Mouse (Mus musculus) intestine, embryonic 16.5 days (tissue): ENCODE results near the gene Sbf1. TPM values are rescaled to one million over a fixed set of nuclear protein-coding genes. Genes with fewer than 3 reads are reported as not detected.

Source experiments
- ATAC-seq: fragments of 200-750 bp; cut with Nextera tagmentation; 2 replicates; pipeline ENCODE4 v1.8.0; 2017; ENCODE audit warnings: moderate TSS enrichment, moderate library complexity
- H3K27ac ChIP-seq: fragments of 300-500 bp; sonication (generic); 2 replicates; pipeline ENCODE4 v1.5.1; 2014; ENCODE audit warnings: mild to moderate bottlenecking, low read length
- H3K27me3 ChIP-seq: fragments of 300-500 bp; sonication (generic); replicated peaks from 2 replicates; pipeline ENCODE4 v1.6.1; 2014; ENCODE audit warnings: low read length, control low read depth, mixed read lengths; ENCODE audit not compliant: control insufficient read depth, insufficient read depth
- H3K36me3 ChIP-seq: fragments of 300-500 bp; sonication (generic); 2 replicates; pipeline ENCODE4 v1.6.1; 2014; ENCODE audit warnings: low read length, control low read depth; ENCODE audit not compliant: control insufficient read depth, insufficient read depth
- H3K4me1 ChIP-seq: fragments of 300-500 bp; sonication (generic); 2 replicates; pipeline ENCODE4 v1.6.1; 2014; ENCODE audit warnings: low read length, control low read depth, mixed read lengths; ENCODE audit not compliant: control insufficient read depth, insufficient read depth
- H3K4me2 ChIP-seq: fragments of 300-500 bp; sonication (generic); 2 replicates; pipeline ENCODE4 v1.6.1; 2014; ENCODE audit warnings: low read depth, low read length, control low read depth
- H3K4me3 ChIP-seq: fragments of 300-500 bp; sonication (generic); 2 replicates; pipeline ENCODE4 v1.5.1; 2014; ENCODE audit warnings: mild to moderate bottlenecking, low read length
- H3K9ac ChIP-seq: fragments of 300-500 bp; sonication (generic); 2 replicates; pipeline ENCODE4 v1.6.1; 2014; ENCODE audit warnings: low read depth, low read length
- H3K9me3 ChIP-seq: fragments of 300-500 bp; sonication (generic); 2 replicates; pipeline ENCODE4 v1.6.1; 2016; ENCODE audit warnings: low read length, control low read depth; ENCODE audit not compliant: control insufficient read depth
- WGBS: fragments of 180-500 bp; shearing (Covaris S2); extraction: QIAGEN DNeasy Blood & Tissue Kit; methylation state at CpG from one replicate; pipeline ENCODE4 v1.1.7; 2014; 5-methylcytosine and 5-hydroxymethylcytosine counted together
- polyA plus RNA-seq: library from polyadenylated mRNA; unstranded; fragments of >200 nt; fragmentation: Nextera tagmentation; extraction: Ambion mirVana; gene quantifications from 2 replicates; pipeline ENCODE4 v1.2.1, GENCODE M21; 2015

The Sbf1 gene
- polyA plus RNA-seq: 32.0 and 33.4 TPM in 2 replicates

GRCm38 (mm10) chr15:89315190-89315731 lies at the start of gene Sbf1:
Sbf1 (minus strand) TSS chr15:89315311.
- Histone ChIP-seq H3K9ac (peak within 1 kb of the TSS; percentile 88), H3K4me1 (peaks cover 11% of the 10 kb centered on the region), H3K4me2 (peak within 1 kb of the TSS; percentile 90), H3K27ac (peak within 1 kb of the TSS; percentile 54; the same call in 1 of the 2 replicates), H3K27me3 (no peaks in the 10 kb centered on the region), H3K36me3 (no peaks in the 10 kb centered on the region), H3K9me3 (no peaks in the 10 kb centered on the region), H3K4me3 (peak within 1 kb of the TSS; percentile 89)
- peak; percentile 100 for ATAC-seq
- WGBS: under 1% methylated on average over 37 of the region's 37 CpGs

GRCm38 (mm10) chr15:89363051-89363450 lies 47.9 kb upstream of the Sbf1 start:
- no peak overlapping the region for H3K4me2 ChIP-seq
- no peaks in the 10 kb centered on the region for H3K27me3 ChIP-seq
- no peak for ATAC-seq
- H3K9ac ChIP-seq: no peak overlapping the region
- H3K27ac ChIP-seq: no peak overlapping the region
- peaks cover 3% of the 10 kb centered on the region; the same call in 1 of the 2 replicates for H3K4me1 ChIP-seq
- no peaks in the 10 kb centered on the region for H3K9me3 ChIP-seq
- H3K4me3 ChIP-seq: no peak overlapping the region
- 89% methylated on average over 7 of the region's 7 CpGs for WGBS
- peaks cover 11% of the 10 kb centered on the region; the same call in 1 of the 2 replicates for H3K36me3 ChIP-seq

- Histone ChIP-seq H3K9me3 (no peaks in the 10 kb centered on the region), H3K27me3 (no peaks in the 10 kb centered on the region), H3K4me3 (no peak overlapping the region), H3K36me3 (0 out of 2 replicates have a peak, but pooled peaks cover 2% of the 10 kb centered on the region), H3K4me1 (peaks cover 18% of the 10 kb centered on the region), H3K4me2 (no peak overlapping the region), H3K27ac (no peak overlapping the region), H3K9ac (no peak overlapping the region)
- 79% methylated on average over 3 of the region's 3 CpGs for WGBS
- ATAC-seq: no peak
These were observed 43.7 kb upstream of the Sbf1 start for GRCm38 (mm10) chr15:89358784-89359183.

- peak overlapping the region; percentile 93 for H3K9ac ChIP-seq
- H3K36me3 ChIP-seq: peaks cover 17% of the 10 kb centered on the region
- H3K4me3 ChIP-seq: peak overlapping the region; percentile 67
- H3K4me2 ChIP-seq: peak overlapping the region; percentile 70
- H3K27me3 ChIP-seq: no peaks in the 10 kb centered on the region
- H3K4me1 ChIP-seq: peaks cover 18% of the 10 kb centered on the region
- no peaks in the 10 kb centered on the region for H3K9me3 ChIP-seq
- WGBS: under 1% methylated on average over 15 of the region's 15 CpGs
- ATAC-seq: peak; percentile 50
- H3K27ac ChIP-seq: peak overlapping the region; percentile 75
These were observed 41.3 kb upstream of the Sbf1 start for GRCm38 (mm10) chr15:89356372-89356771.

- H3K4me2 ChIP-seq: peak within 1 kb of the TSS; percentile 70
- H3K9ac ChIP-seq: peak within 1 kb of the TSS; percentile 93
- peaks cover 19% of the 10 kb centered on the region for H3K36me3 ChIP-seq
- no peaks in the 10 kb centered on the region for H3K9me3 ChIP-seq
- H3K4me1 ChIP-seq: peaks cover 18% of the 10 kb centered on the region
- H3K4me3 ChIP-seq: peak within 1 kb of the TSS; percentile 67
- peak; percentile 93 for ATAC-seq
- H3K27me3 ChIP-seq: no peaks in the 10 kb centered on the region
- under 1% methylated on average over 64 of the region's 64 CpGs for WGBS
- H3K27ac ChIP-seq: peak within 1 kb of the TSS; percentile 75
These were observed 40.4 kb upstream of the Sbf1 start, which contains the start of the genes Lmf2 and Ncaph2 for GRCm38 (mm10) chr15:89355241-89356187. Lmf2 (minus strand) TSS chr15:89355659. Ncaph2 (plus strand) TSS chr15:89355719.

GRCm38 (mm10) chr15:89354455-89354854 lies 39.3 kb upstream of the Sbf1 start:
- Histone ChIP-seq H3K4me1 (peaks cover 18% of the 10 kb centered on the region), H3K4me2 (peak overlapping the region; percentile 67), H3K27me3 (no peaks in the 10 kb centered on the region), H3K9me3 (no peaks in the 10 kb centered on the region), H3K4me3 (peak overlapping the region; percentile 67), H3K9ac (peak overlapping the region; percentile 93), H3K27ac (no peak overlapping the region), H3K36me3 (peaks cover 19% of the 10 kb centered on the region)
- no peak for ATAC-seq
- 75% methylated on average over 7 of the region's 7 CpGs for WGBS

GRCm38 (mm10) chr15:89353837-89354236 lies 38.7 kb upstream of the Sbf1 start:
- H3K9ac ChIP-seq: peak overlapping the region; percentile 93; the same call in 1 of the 2 replicates

GRCm38 (mm10) chr15:89352795-89353194 lies 37.7 kb upstream of the Sbf1 start:
- no peak overlapping the region for H3K27ac ChIP-seq
- no peaks in the 10 kb centered on the region for H3K27me3 ChIP-seq
- peaks cover 19% of the 10 kb centered on the region for H3K36me3 ChIP-seq
- no peaks in the 10 kb centered on the region for H3K9me3 ChIP-seq
- ATAC-seq: no peak
- peaks cover 14% of the 10 kb centered on the region for H3K4me1 ChIP-seq
- H3K4me2 ChIP-seq: no peak overlapping the region
- WGBS: 98% methylated on average over 12 of the region's 12 CpGs
- no peak overlapping the region for H3K4me3 ChIP-seq
- H3K9ac ChIP-seq: no peak overlapping the region

More at GRCm38 (mm10) chr15:89353837-89354236, 38.7 kb upstream of the Sbf1 start:
- WGBS: 96% methylated on average over 16 of the region's 16 CpGs
- Histone ChIP-seq H3K4me2 (no peak overlapping the region), H3K9me3 (no peaks in the 10 kb centered on the region), H3K36me3 (peaks cover 19% of the 10 kb centered on the region), H3K27me3 (no peaks in the 10 kb centered on the region), H3K4me1 (peaks cover 16% of the 10 kb centered on the region), H3K4me3 (no peak overlapping the region), H3K27ac (no peak overlapping the region)
- ATAC-seq: no peak

- no peaks in the 10 kb centered on the region for H3K27me3 ChIP-seq
- H3K9ac ChIP-seq: no peak overlapping the region
- H3K36me3 ChIP-seq: peaks cover 19% of the 10 kb centered on the region
- H3K4me2 ChIP-seq: no peak overlapping the region
- H3K4me3 ChIP-seq: no peak overlapping the region
- H3K4me1 ChIP-seq: peaks cover 9% of the 10 kb centered on the region
- no peak for ATAC-seq
- 95% methylated on average over 14 of the region's 14 CpGs for WGBS
- no peaks in the 10 kb centered on the region for H3K9me3 ChIP-seq
- no peak overlapping the region for H3K27ac ChIP-seq
These were observed 36.9 kb upstream of the Sbf1 start for GRCm38 (mm10) chr15:89352054-89352453.
